Mouse (Mus musculus): Measurements from ENCODE around the gene AU040320. TPM values are rescaled to one million over a fixed set of nuclear protein-coding genes. Genes with fewer than 3 reads are reported as not detected.

The AU040320 gene
- polyA plus RNA-seq, 1 experiment = 39.6 TPM

- DNase-seq (ENCODE audit: low read depth) = no peak
Observed at GRCm38 (mm10) chr4:126782996-126783395, 29.7 kb downstream of the AU040320 start.

DNA sequence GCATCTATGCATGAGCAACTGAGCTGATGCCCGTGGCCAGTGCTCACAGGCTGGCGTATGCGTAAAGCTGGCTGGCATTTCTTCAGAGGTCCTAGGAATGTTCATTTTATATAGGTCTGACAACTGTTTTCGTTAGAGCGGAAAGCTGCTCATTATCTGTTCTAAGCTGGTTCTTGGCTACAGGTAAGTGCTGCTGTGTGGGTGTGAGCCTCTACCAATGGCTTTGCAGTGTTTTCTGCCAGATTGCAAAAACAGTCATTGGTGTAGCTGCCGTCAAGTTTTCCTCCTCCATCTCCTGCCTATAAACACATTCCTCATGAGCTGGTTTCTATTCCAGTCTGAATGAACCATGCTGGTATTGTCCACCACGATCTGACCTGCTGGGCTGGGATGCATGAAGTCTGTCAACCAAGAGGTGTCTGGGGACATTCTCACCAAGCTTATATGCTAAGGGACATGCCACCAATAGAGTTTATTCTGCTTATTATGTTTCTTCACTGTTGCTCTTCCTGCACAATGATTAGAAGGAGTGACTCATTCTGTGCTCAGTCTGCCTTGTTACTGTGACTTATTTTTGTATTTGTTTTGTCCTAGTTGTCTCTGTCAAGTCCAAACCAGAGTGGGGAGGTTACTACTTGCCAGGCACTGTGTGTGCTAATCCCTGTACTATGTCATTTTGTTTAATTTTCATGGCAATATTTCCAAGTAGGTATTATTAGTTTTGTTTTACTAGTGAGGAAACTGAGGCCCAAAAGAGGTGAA, 39.2 kb downstream of the AU040320 start:
- no peak for DNase-seq (ENCODE audit: low read depth)

DNA sequence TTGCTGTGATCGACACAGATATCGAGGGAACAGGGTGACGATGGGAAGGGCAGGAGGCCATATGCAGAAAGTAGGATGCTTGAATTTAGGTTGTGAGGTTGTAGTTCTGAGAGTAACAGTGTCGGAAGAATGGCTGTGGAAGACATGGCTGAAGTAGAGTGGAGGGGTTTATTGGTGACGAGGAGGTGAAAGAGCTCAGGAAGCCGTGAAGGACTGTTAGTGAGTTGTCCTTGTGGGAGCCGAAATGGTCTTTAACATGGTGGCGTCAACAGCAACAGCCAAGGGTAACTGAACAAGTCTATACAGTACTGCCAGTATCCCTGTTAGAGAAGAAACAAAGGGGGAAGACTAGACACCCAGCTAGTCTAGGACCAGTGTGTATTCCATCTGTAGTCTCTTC, 48.8 kb downstream of the AU040320 start:
- no peak for DNase-seq (ENCODE audit: low read depth)

DNA sequence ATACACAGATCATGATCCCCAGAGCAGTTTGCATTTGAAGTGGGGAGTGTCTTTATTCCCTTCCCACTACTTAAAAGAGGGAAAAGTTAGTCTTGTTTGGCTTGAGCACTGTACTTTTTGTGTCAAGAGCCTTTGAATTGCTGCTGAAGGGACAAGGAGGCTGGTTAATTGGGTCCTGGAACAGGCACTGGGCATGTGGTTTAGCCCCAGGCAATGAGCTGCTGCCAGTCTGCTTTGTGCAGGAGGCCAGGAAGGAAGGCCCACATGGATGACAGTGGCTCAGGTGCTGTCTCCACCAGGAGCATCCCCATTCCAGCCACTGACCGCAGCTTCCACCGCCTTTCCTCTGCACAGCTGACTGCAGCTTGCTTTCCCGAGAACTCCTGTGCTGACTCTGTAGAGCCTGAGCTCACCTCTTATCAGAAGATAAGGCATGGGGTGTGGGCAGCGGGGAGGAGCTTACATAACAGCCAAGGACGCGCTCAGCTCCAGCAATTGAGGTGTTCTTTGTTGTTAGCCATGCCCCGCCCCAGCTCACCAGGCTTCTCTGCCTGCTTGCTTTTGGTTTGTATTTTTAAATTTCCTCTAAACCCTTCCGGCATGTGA, 50.0 kb downstream of the AU040320 start:
- DNase-seq (ENCODE audit: low read depth) = no peak

DNA sequence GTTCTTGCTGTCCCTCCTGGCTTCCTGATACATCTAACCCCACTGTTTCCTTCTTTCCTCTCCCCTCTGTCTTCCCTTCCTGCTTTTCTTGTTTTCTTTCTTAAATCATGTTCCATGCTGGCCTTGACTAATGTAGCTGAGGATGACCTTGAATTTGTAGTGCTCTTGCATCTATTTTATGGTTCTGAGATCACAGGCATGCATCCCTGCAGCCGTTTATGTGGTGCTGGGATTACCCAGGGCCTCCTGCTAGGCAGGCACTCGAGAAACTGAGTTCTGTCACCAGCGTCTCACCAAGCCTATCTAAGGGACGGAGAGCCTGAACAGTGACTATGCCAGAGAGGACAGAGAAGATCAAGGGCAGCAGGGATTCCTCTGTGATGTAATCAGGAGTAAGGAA, 52.4 kb downstream of the AU040320 start:
- no peak for DNase-seq (ENCODE audit: low read depth)

DNA sequence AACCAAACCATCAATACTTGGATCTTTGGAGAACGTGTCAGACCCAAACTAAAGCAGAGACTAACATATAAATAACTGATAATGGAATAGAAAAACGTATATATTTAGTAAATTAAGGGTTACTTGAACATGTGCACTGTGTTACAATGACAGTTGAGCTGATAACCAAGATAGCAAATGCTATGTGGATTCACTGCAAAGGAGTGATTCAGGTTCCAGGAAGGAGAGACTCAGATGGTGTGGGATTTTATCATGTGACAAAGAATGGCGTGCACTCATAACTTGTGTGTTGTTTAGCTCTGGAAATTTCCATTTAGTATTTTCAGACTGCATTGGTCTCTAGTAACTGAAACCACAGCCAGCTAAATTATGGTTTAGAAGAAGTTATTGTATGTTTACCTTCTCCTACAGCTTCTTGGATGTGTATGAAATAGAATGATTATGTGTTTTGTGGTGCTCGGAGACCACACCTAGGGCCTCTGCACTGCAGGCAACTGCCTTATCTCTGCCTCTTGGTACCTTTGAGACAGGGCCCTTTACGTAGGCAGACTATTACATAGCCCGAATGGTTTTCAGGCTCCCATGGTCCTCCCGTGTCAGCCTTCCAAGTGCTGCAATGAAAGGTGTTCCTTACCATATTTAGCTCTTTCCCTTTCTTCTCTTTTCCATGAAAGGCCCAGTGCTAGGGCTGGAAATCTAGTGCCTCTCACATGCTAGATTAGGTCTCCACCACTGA, 53.5 kb downstream of the AU040320 start:
- DNase-seq (ENCODE audit: low read depth) = no peak

DNA sequence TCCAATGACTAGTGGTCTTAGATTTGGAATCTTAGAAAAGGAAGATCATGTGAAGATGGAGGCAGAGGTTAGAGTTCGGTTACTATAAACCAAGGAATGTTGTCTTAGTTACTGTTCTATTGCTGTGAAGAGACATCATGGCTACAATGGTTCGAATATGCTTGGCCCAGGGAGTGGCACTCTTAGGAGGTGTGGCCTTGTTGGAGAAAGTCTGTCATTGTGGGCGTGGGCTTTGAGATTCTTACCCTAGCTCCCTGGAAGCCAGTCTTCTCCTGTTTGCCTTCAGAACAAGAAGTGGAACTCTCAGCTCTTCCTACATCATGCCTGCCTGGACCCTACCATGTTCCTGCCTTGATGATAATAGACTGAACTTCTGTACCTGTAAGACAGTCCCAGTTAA, 57.2 kb downstream of the AU040320 start:
- no peak for DNase-seq (ENCODE audit: low read depth)

DNA sequence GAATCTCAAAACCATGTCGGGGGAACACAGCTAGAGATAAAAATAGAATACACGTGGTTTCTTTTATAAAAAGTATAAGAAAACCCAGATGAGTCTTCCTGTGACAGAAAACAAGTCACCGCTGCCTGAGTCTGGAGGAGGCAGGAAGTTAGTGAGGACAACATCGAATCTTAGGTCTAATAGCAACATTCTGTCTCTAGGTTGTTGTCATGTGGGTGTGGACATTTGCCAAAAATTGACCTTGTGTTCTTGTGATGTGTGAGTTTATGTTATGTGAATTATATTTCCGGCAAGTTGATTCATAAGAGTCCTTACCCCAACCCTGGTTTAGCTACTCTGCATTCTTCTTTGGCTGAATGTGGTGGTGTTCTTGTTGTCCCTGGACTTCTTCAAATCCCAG, 59.9 kb downstream of the AU040320 start:
- no peak for DNase-seq (ENCODE audit: low read depth)

DNA sequence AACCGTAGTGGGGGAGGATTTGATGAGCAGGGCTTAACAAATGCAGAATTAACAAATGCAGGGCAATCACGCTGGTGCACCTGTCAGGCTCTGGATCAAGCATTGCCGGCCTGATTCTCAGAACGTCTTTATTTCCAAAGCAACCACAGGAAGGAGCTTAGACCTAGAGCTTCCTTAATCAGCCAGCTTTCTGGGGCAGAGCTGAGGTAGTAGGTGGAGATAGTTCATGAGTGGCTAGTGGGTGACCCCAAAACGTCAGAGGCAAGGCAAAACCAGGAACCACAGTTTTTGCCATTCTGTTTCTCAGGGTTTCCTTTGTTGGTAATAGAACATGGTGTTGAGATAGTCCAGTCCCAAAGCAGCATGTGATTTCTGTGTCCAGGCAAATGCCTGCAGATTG, 61.5 kb downstream of the AU040320 start:
- DNase-seq (ENCODE audit: low read depth) = no peak

- DNase-seq (ENCODE audit: low read depth) = no peak
Observed at GRCm38 (mm10) chr4:126822891-126823882, 69.8 kb downstream of the AU040320 start.

DNA sequence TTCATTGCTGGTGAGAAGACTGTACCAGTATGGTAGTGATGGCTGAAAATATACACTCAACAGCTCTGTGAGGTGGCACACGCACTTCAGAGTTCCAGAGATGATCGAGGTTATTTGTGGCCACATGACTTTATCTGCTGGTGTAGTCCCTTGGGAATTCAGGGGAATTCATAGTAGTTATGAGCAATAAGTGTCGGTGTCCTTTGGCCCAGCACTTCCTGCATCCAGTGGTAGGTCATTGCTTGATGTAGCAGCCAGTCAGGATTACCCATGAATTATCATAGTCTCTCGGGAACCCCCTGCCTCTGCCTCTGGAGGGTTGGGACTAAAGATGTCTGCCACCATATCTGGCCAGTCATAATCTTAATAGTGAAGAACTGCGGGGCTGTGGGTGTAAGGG, 70.6 kb downstream of the AU040320 start:
- DNase-seq (ENCODE audit: low read depth) = no peak

- no peak for DNase-seq (ENCODE audit: low read depth)
Observed at GRCm38 (mm10) chr4:126831122-126831521, 77.8 kb downstream of the AU040320 start.

DNA sequence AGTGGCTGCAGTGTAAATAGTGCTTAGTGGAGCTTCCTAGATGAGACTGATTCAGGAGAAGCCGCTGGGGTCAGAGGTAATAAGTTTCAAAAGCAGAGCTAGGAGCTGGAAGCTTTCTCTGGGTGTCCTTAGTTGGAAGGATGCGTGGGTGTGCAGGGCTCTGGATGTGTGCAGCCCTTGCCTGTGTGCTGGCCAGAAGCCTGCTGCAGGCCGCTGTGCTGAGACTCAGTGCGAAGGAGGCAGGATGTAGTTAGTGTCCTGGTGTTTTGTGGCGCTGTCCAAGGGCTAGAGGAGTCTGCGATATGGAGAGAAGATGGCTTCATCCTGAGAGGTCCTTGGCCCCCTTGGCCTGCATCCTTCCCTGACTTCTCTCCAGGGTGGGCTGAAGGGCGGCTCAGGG, 85.5 kb downstream of the AU040320 start:
- no peak for DNase-seq (ENCODE audit: low read depth)

- no peak for DNase-seq (ENCODE audit: low read depth)
Observed at GRCm38 (mm10) chr4:126839873-126840272, 86.5 kb downstream of the AU040320 start.

- DNase-seq (ENCODE audit: low read depth) = no peak
Observed at GRCm38 (mm10) chr4:126840996-126841560, 87.7 kb downstream of the AU040320 start.

- DNase-seq (ENCODE audit: low read depth) = no peak
Observed at GRCm38 (mm10) chr4:126842911-126843310, 89.6 kb downstream of the AU040320 start.

GRCm38 (mm10) chr4:126845664-126846063, 92.3 kb downstream of the AU040320 start:
- no peak for DNase-seq (ENCODE audit: low read depth)

- no peak for DNase-seq (ENCODE audit: low read depth)
Observed at GRCm38 (mm10) chr4:126846971-126847370, 93.6 kb downstream of the AU040320 start.

- no peak for DNase-seq (ENCODE audit: low read depth)
Observed at GRCm38 (mm10) chr4:126850019-126850777, 96.9 kb downstream of the AU040320 start.

GRCm38 (mm10) chr4:126850778-126851080, 97.4 kb downstream of the AU040320 start:
- no peak for DNase-seq (ENCODE audit: low read depth)

DNA sequence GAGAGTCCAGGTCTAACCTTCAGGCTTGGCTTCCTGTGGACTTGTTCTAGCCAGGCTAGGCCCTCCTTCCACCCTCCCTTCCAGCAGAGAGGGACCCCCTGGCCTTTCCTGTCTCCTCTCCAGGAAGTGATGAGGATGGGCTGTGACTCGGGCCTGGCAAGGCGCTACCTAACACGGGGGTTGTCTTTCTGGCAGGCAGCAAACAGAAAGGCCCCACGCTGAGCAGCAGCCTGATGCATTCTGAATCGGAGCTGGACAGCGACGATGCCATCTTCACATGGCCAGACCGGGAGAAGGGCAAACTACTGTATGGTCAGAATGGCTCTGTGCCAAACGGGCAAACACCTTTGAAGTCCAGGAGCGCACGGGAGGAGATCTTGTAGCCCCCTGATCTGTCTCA, 99.6 kb downstream of the AU040320 start:
- no peak for DNase-seq (ENCODE audit: low read depth)
